Mouse (Mus musculus): ENCODE results near the gene Gpcpd1.
"Not testable (repeated sequence)": the region's sequence is repeated elsewhere in the genome, so short reads cannot be mapped to it uniquely, and the experiment has no call there.

The Gpcpd1 gene

GRCm38 (mm10) chr2:132587240-132587779 lies at the start of gene Gpcpd1:
Gene Gpcpd1 (minus strand): TSS chr2:132587729.
- in situ Hi-C loops (cut with MboI, MseI), result no loop called here

- in situ Hi-C loops (cut with MboI, MseI), result no loop called here
Observed at GRCm38 (mm10) chr2:132636534-132636933, 49.0 kb upstream of the Gpcpd1 start.

GRCm38 (mm10) chr2:132628626-132629025 lies 41.1 kb upstream of the Gpcpd1 start:
- in situ Hi-C loops (cut with MboI, MseI), result no loop called here

GRCm38 (mm10) chr2:132623092-132623491 lies 35.6 kb upstream of the Gpcpd1 start:
- in situ Hi-C loops (cut with MboI, MseI), result no loop called here

- in situ Hi-C loops (cut with MboI, MseI), result no loop called here
Observed at GRCm38 (mm10) chr2:132617693-132618092, 30.2 kb upstream of the Gpcpd1 start.

- in situ Hi-C loops (cut with MboI, MseI), result no loop called here
Observed at GRCm38 (mm10) chr2:132613581-132614188, 26.2 kb upstream of the Gpcpd1 start.

GRCm38 (mm10) chr2:132611551-132612233 lies 24.2 kb upstream of the Gpcpd1 start:
- in situ Hi-C loops (cut with MboI, MseI), result no loop called here

GRCm38 (mm10) chr2:132607141-132608093 lies 19.9 kb upstream of the Gpcpd1 start:
- in situ Hi-C loops (cut with MboI, MseI), result loop anchor here (5.0 kb wide), 1 partner anchor 85 kb away; no protein-coding TSS in a partner anchor

- in situ Hi-C loops (cut with MboI, MseI), result loop anchor here (5.0 kb wide), 1 partner anchor 86 kb away; no protein-coding TSS in a partner anchor
Observed at GRCm38 (mm10) chr2:132605795-132606563, 18.4 kb upstream of the Gpcpd1 start.

GRCm38 (mm10) chr2:132604922-132605321 lies 17.4 kb upstream of the Gpcpd1 start:
- in situ Hi-C loops (cut with MboI, MseI), result loop anchor here (5.0 kb wide), 1 partner anchor 87 kb away; no protein-coding TSS in a partner anchor

GRCm38 (mm10) chr2:132603706-132604105 lies 16.2 kb upstream of the Gpcpd1 start:
- in situ Hi-C loops (cut with MboI, MseI), result no loop called here

- in situ Hi-C loops (cut with MboI, MseI), result no loop called here
Observed at GRCm38 (mm10) chr2:132601777-132602176, 14.2 kb upstream of the Gpcpd1 start.

GRCm38 (mm10) chr2:132600081-132600480 lies 12.6 kb upstream of the Gpcpd1 start:
- in situ Hi-C loops (cut with MboI, MseI), result no loop called here

GRCm38 (mm10) chr2:132599127-132599526 lies 11.6 kb upstream of the Gpcpd1 start:
- in situ Hi-C loops (cut with MboI, MseI), result no loop called here

GRCm38 (mm10) chr2:132597866-132598480 lies 10.4 kb upstream of the Gpcpd1 start:
- in situ Hi-C loops (cut with MboI, MseI), result no loop called here

GRCm38 (mm10) chr2:132597226-132597625 lies 9.7 kb upstream of the Gpcpd1 start:
- in situ Hi-C loops (cut with MboI, MseI), result no loop called here

- in situ Hi-C loops (cut with MboI, MseI), result no loop called here
Observed at GRCm38 (mm10) chr2:132595601-132596235, 8.2 kb upstream of the Gpcpd1 start.

- in situ Hi-C loops (cut with MboI, MseI), result no loop called here
Observed at GRCm38 (mm10) chr2:132592126-132592525, 4.6 kb upstream of the Gpcpd1 start.

- in situ Hi-C loops (cut with MboI, MseI), result not testable (repeated sequence)
Observed at GRCm38 (mm10) chr2:132591579-132591978, 4.0 kb upstream of the Gpcpd1 start.

All from T-helper 1 cell (primary cell).